Mouse (Mus musculus) retina, embryonic 14.5 days (tissue): Measurements from ENCODE around the gene Tex9.

Experiments
- DNase-seq: peaks from one replicate; pipeline ENCODE4 v3.0.0-alpha.2; 2015; ENCODE audit warnings: low spot score

The Tex9 gene

GRCm38 (mm10) chr9:72492194-72492565 lies at the start of gene Tex9:
Gene Tex9 (minus strand): TSS chr9:72492212.
- no peak for DNase-seq

- DNase-seq = no peak
Measured at GRCm38 (mm10) chr9:72537086-72537485, 45.1 kb upstream of the Tex9 start.

- DNase-seq = no peak
Measured at GRCm38 (mm10) chr9:72535394-72535793, 43.4 kb upstream of the Tex9 start.

- no peak for DNase-seq
Measured at GRCm38 (mm10) chr9:72534985-72535384, 43.0 kb upstream of the Tex9 start.

GRCm38 (mm10) chr9:72533089-72533415 lies 41.0 kb upstream of the Tex9 start:
- DNase-seq = no peak

GRCm38 (mm10) chr9:72532381-72533088 lies 40.5 kb upstream of the Tex9 start:
- peak; percentile 72 for DNase-seq

GRCm38 (mm10) chr9:72531996-72532380 lies 40.0 kb upstream of the Tex9 start, which contains the start of gene Rfx7:
Gene Rfx7 (plus strand): TSS chr9:72532240.
- DNase-seq = peak; percentile 83

GRCm38 (mm10) chr9:72531291-72531995 lies 39.4 kb upstream of the Tex9 start:
- peak; percentile 89 for DNase-seq

GRCm38 (mm10) chr9:72530824-72531223 lies 38.8 kb upstream of the Tex9 start:
- peak; percentile 50 for DNase-seq

- peak; percentile 98 for DNase-seq
Measured at GRCm38 (mm10) chr9:72530237-72530636, 38.2 kb upstream of the Tex9 start.

- DNase-seq = no peak
Measured at GRCm38 (mm10) chr9:72526091-72526490, 34.1 kb upstream of the Tex9 start.

- DNase-seq = no peak
Measured at GRCm38 (mm10) chr9:72520849-72521248, 28.8 kb upstream of the Tex9 start.

GRCm38 (mm10) chr9:72519246-72519645 lies 27.2 kb upstream of the Tex9 start:
- no peak for DNase-seq

GRCm38 (mm10) chr9:72515366-72515765 lies 23.4 kb upstream of the Tex9 start:
- no peak for DNase-seq

GRCm38 (mm10) chr9:72512229-72512981 lies 20.4 kb upstream of the Tex9 start:
- no peak for DNase-seq

GRCm38 (mm10) chr9:72497171-72497570 lies 5.2 kb upstream of the Tex9 start:
- DNase-seq = peak; percentile 26

GRCm38 (mm10) chr9:72496691-72497090 lies 4.7 kb upstream of the Tex9 start:
- DNase-seq = no peak

- DNase-seq = no peak
Measured at GRCm38 (mm10) chr9:72493984-72494685, 2.1 kb upstream of the Tex9 start.

- DNase-seq = no peak
Measured at GRCm38 (mm10) chr9:72493465-72493864, 1.5 kb upstream of the Tex9 start.

GRCm38 (mm10) chr9:72491559-72492193 lies 336 bp downstream of the Tex9 start:
- peak; percentile 92 for DNase-seq

GRCm38 (mm10) chr9:72489131-72489530 lies 2.9 kb downstream of the Tex9 start:
- no peak for DNase-seq

GRCm38 (mm10) chr9:72488523-72488922 lies 3.5 kb downstream of the Tex9 start:
- DNase-seq = no peak
